Mouse (Mus musculus): ENCODE measurements around the gene Hdac1. TPM values are rescaled to one million over a fixed set of nuclear protein-coding genes. Genes with fewer than 3 reads are reported as not detected.
A peak's percentile ranks its signal among the peaks of the same experiment; 100 is the strongest.
"Not testable (repeated sequence)": the region's sequence is repeated elsewhere in the genome, so short reads cannot be mapped to it uniquely, and the experiment has no call there.

The Hdac1 gene
- polyA plus RNA-seq, 1 experiment from 2014 or later: 237 TPM

DNA sequence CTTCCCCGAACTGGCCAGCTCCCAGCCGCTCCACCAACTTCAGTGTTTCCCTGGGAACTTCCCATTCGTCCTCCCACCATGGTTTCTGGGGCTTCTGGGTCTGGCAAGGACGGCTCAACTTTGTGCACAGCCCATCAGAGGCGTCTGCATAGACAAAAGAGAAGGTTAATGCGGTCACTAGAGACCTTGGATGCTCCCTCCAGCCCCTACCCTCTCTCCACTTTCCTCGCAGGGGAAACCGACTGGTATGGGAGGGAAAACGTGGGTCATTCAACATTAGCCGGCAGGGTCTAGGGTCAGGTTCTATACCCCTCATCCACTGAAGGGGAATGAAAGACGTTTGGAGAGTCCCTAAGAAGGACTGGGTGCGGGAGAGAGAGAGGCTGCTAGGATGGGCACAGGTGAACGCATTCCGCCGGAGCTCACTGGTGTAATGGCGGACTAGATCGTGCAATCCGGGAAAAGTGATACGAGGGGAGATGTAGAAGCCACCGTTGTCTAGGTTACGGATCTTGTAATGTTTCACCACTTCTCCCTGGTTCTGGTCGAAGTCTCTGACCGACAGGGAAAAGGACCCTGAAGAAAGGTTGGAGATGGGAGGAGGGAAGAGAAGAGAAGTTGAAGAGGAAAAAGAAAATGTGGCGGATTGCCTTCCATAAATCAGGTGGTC is 13.5 kb upstream of the Hdac1 start:
- H3K4me1 ChIP-seq: peaks cover 24% of the 10 kb centered on the region
- H3K27me3 ChIP-seq (ENCODE audit: insufficient read depth, poor library complexity, severe bottlenecking): peaks cover 30% of the 10 kb centered on the region; the same call in 1 of the 2 replicates
- peak overlapping the region; percentile 78 for H3K27ac ChIP-seq
- peak overlapping the region; percentile 61 for H3K4me3 ChIP-seq
- WGBS: 1% methylated on average over 24 of the region's 24 CpGs
- peak; percentile 78 for DNase-seq (ENCODE audit: low spot score)
- H3K36me3 ChIP-seq: no peaks in the 10 kb centered on the region
- no peaks in the 10 kb centered on the region for H3K9me3 ChIP-seq

GRCm38 (mm10) chr4:129555421-129555861 is 12.9 kb upstream of the Hdac1 start:
- Histone ChIP-seq H3K27ac (peak overlapping the region; percentile 78), H3K27me3 (ENCODE audit: insufficient read depth, poor library complexity, severe bottlenecking) (peaks cover 30% of the 10 kb centered on the region; the same call in 1 of the 2 replicates), H3K4me3 (peak overlapping the region; percentile 61), H3K36me3 (no peaks in the 10 kb centered on the region), H3K4me1 (peaks cover 25% of the 10 kb centered on the region), H3K9me3 (no peaks in the 10 kb centered on the region)
- no peak for DNase-seq (ENCODE audit: low spot score)
- 5% methylated on average over 16 of the region's 16 CpGs for WGBS

- Histone ChIP-seq H3K4me1 (peaks cover 32% of the 10 kb centered on the region), H3K27me3 (ENCODE audit: insufficient read depth, poor library complexity, severe bottlenecking) (peaks cover 30% of the 10 kb centered on the region; the same call in 1 of the 2 replicates)
- H3K27ac ChIP-seq; H3K4me3 ChIP-seq; H3K9me3 ChIP-seq; H3K36me3 ChIP-seq; DNase-seq (ENCODE audit: low spot score): not testable (repeated sequence)
- 85% methylated on average over 6 of the region's 6 CpGs for WGBS
These were observed 12.0 kb upstream of the Hdac1 start for GRCm38 (mm10) chr4:129554512-129554911.

GRCm38 (mm10) chr4:129550295-129550694 is 7.8 kb upstream of the Hdac1 start:
- no peak for DNase-seq (ENCODE audit: low spot score)

DNA sequence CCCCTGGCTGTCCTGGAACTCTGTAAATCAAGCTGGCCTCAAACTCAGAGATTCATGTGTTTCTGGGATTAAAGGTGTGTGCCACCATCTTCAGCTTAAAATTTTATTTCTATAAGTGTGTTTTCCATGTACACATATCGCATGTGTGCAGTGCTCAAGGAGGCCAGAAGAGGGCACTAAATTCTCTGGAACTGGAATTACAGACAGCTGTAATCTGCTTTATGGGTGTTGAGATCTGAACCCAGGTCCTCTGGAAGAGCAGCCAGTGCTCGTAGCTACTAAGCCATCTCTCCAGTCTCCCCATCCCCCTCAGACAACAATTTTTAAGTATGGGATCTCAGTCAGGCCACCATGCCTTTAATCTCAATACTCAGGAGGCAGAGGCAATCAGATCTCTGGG is 6.8 kb upstream of the Hdac1 start:
- 82% methylated on average over 2 of the region's 2 CpGs for WGBS

More at GRCm38 (mm10) chr4:129550295-129550694, 7.8 kb upstream of the Hdac1 start:
- peaks cover 22% of the 10 kb centered on the region; the same call in 1 of the 2 replicates for H3K27me3 ChIP-seq (ENCODE audit: insufficient read depth, poor library complexity, severe bottlenecking)
- H3K27ac ChIP-seq: 0 out of 2 replicates have a peak overlapping the region, but pooled peaks have one; percentile 3
- no peak overlapping the region for H3K4me3 ChIP-seq
- 66% methylated on average over 1 of the region's 1 CpGs for WGBS
- H3K9me3 ChIP-seq: no peaks in the 10 kb centered on the region
- H3K36me3 ChIP-seq: no peaks in the 10 kb centered on the region
- H3K4me1 ChIP-seq: peaks cover 11% of the 10 kb centered on the region

GRCm38 (mm10) chr4:129547631-129548030 is 5.1 kb upstream of the Hdac1 start:
- 85% methylated on average over 4 of the region's 4 CpGs for WGBS
- H3K4me3 ChIP-seq; H3K9me3 ChIP-seq; H3K27ac ChIP-seq; DNase-seq (ENCODE audit: low spot score); H3K27me3 ChIP-seq (ENCODE audit: insufficient read depth, poor library complexity, severe bottlenecking); H3K4me1 ChIP-seq; H3K36me3 ChIP-seq: not testable (repeated sequence)

More for the DNA sequence above, 6.8 kb upstream of the Hdac1 start:
- Histone ChIP-seq H3K9me3 (no peaks in the 10 kb centered on the region), H3K27me3 (ENCODE audit: insufficient read depth, poor library complexity, severe bottlenecking) (peaks cover 15% of the 10 kb centered on the region; the same call in 1 of the 2 replicates), H3K27ac (no peak overlapping the region), H3K4me3 (no peak overlapping the region), H3K36me3 (no peaks in the 10 kb centered on the region), H3K4me1 (peaks cover 9% of the 10 kb centered on the region)
- DNase-seq (ENCODE audit: low spot score): no peak

DNA sequence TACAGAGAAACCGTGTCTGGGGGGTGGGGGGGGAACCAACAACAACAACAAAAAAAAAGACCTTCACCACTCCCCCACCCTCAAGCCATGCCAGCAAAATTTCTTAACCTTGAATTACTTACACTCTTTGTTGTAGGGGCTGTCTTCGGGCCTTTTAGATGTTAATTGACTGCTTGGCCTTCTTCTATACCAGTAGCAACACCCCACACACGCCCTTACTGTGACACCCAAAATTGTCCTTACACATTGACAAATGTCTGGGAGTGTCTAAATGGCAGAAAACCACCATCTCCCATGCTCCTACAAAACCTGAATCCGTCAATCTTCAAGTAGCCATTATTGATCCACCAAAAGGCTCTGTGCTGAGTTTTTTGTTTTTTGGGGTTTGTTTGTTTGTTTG is 1.6 kb upstream of the Hdac1 start:
- 83% methylated on average over 4 of the region's 4 CpGs for WGBS
- H3K4me3 ChIP-seq: no peak overlapping the region

GRCm38 (mm10) chr4:129541868-129542591 is 483 bp downstream of the Hdac1 start:
- Histone ChIP-seq H3K4me3 (peak overlapping the region; percentile 79), H3K4me1 (peaks cover 14% of the 10 kb centered on the region), H3K9me3 (no peaks in the 10 kb centered on the region), H3K27ac (peak overlapping the region; percentile 94), H3K27me3 (ENCODE audit: insufficient read depth, poor library complexity, severe bottlenecking) (no peaks in the 10 kb centered on the region), H3K36me3 (peaks cover 39% of the 10 kb centered on the region)
- under 1% methylated on average over 30 of the region's 30 CpGs for WGBS
- peak; percentile 79 for DNase-seq (ENCODE audit: low spot score)

More for the DNA sequence above, 1.6 kb upstream of the Hdac1 start:
- Histone ChIP-seq H3K4me1 (peaks cover 14% of the 10 kb centered on the region), H3K9me3 (no peaks in the 10 kb centered on the region), H3K36me3 (peaks cover 19% of the 10 kb centered on the region), H3K27me3 (ENCODE audit: insufficient read depth, poor library complexity, severe bottlenecking) (no peaks in the 10 kb centered on the region), H3K27ac (no peak overlapping the region)
- no peak for DNase-seq (ENCODE audit: low spot score)

GRCm38 (mm10) chr4:129540012-129540411 is 2.5 kb downstream of the Hdac1 start:
- Histone ChIP-seq H3K27ac (no peak overlapping the region), H3K4me3 (peak overlapping the region; percentile 8; the same call in 1 of the 2 replicates), H3K36me3 (peaks cover 55% of the 10 kb centered on the region), H3K27me3 (ENCODE audit: insufficient read depth, poor library complexity, severe bottlenecking) (no peaks in the 10 kb centered on the region), H3K4me1 (peaks cover 14% of the 10 kb centered on the region), H3K9me3 (no peaks in the 10 kb centered on the region)
- WGBS: 87% methylated on average over 6 of the region's 6 CpGs
- no peak for DNase-seq (ENCODE audit: low spot score)

GRCm38 (mm10) chr4:129528901-129529300 is 13.6 kb downstream of the Hdac1 start:
- WGBS: 87% methylated on average over 6 of the region's 6 CpGs
- H3K27me3 ChIP-seq (ENCODE audit: insufficient read depth, poor library complexity, severe bottlenecking); H3K27ac ChIP-seq; H3K4me3 ChIP-seq; DNase-seq (ENCODE audit: low spot score); H3K9me3 ChIP-seq; H3K4me1 ChIP-seq: not testable (repeated sequence)
- H3K36me3 ChIP-seq: peaks cover 88% of the 10 kb centered on the region

DNA sequence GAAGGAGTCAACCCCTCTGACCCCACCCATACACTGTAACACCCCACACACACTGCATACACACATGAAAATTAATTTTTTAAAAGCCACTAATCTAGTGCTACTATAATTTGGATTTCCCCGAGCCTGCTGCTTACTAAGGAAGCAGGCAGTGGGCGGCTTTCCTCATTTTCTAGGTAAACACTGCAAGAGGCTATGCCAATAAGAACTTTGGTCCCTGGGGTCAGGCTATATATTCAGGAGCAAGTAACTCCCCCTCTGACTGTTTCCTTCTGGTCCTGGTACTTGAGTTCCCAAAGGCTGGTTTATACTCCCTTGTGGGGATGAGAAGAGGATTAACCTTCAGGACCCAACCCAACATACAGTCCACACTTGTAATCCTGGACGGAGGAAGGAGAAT is 16.6 kb downstream of the Hdac1 start:
- WGBS: 87% methylated on average over 3 of the region's 3 CpGs
- DNase-seq (ENCODE audit: low spot score): no peak
- Histone ChIP-seq H3K9me3 (no peaks in the 10 kb centered on the region), H3K4me1 (no peaks in the 10 kb centered on the region; the same call in 1 of the 2 replicates), H3K27ac (no peak overlapping the region), H3K27me3 (ENCODE audit: insufficient read depth, poor library complexity, severe bottlenecking) (no peaks in the 10 kb centered on the region), H3K4me3 (no peak overlapping the region), H3K36me3 (peaks cover 93% of the 10 kb centered on the region)

GRCm38 (mm10) chr4:129525338-129525737 is 17.2 kb downstream of the Hdac1 start:
- no peaks in the 10 kb centered on the region; the same call in 1 of the 2 replicates for H3K4me1 ChIP-seq
- WGBS: 80% methylated on average over 5 of the region's 5 CpGs
- H3K27me3 ChIP-seq (ENCODE audit: insufficient read depth, poor library complexity, severe bottlenecking): no peaks in the 10 kb centered on the region
- H3K36me3 ChIP-seq: peaks cover 94% of the 10 kb centered on the region
- H3K9me3 ChIP-seq: no peaks in the 10 kb centered on the region
- no peak overlapping the region for H3K27ac ChIP-seq
- no peak for DNase-seq (ENCODE audit: low spot score)
- no peak overlapping the region for H3K4me3 ChIP-seq

DNA sequence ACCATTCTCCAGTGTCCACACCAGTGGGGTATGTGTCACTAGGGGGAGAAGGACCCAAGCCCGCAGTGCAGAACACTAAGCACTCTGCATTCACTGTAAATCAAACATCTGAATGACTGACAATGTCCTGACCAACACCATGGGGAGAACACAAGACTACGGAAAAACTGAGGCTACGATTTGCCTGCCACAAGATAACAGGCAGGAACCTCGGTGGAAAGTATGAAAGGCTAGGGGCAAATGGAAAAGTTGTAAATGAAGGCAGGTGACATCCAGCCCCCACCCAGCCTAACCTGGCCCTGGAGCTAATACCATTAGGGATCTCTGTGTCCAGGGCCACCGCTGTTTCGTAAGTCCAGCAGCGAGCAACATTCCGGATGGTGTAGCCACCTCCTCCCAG is 24.0 kb downstream of the Hdac1 start:
- peaks cover 87% of the 10 kb centered on the region for H3K36me3 ChIP-seq
- H3K4me3 ChIP-seq: no peak overlapping the region
- H3K27me3 ChIP-seq (ENCODE audit: insufficient read depth, poor library complexity, severe bottlenecking): no peaks in the 10 kb centered on the region
- DNase-seq (ENCODE audit: low spot score): no peak
- peaks cover 11% of the 10 kb centered on the region for H3K4me1 ChIP-seq
- H3K27ac ChIP-seq: no peak overlapping the region
- no peaks in the 10 kb centered on the region for H3K9me3 ChIP-seq
- WGBS: 79% methylated on average over 8 of the region's 8 CpGs
